17 mouse cellular contexts compared by ENCODE assay signal in the genomic region with DNA sequence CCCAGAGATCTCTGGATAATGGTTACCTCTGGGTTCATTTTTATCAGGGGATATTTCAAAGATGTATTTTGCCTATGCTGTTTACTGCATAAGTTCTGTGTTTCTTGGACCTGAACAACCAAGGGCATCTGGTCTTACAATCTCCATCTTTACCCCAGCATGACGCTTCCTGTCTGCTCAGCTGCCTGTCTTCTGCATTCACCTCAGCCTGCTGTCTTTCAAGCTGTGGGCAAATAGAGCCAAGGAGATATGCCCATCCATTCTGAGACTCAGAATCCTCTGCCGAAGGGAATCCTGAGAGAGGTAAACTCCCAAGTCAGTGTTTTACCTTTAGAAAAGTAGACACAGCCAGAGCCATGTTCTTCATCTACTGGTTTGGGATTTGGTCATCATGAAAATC.
"Had no signal": no experiment of that assay in that cellular context is flagged by ENCODE, and none has a peak within 500 bp of the region (broad histone marks: within the 10 kb centered on the region; RNA-seq: fewer than 3 reads in every experiment).

No protein-coding gene starts in this region.

- DNase-seq: left cerebral cortex, postnatal 4 days; liver; liver, embryonic 13.5 days; liver, postnatal 0 days; lung, adult 18-20 months; lung, adult 2 months; lung, embryonic 14.5 days; lung, postnatal 10 days; lung, postnatal 14 days; lung, postnatal 36 days; lung, postnatal 4 days; midbrain, embryonic 14.5 days had no signal

- ATAC-seq: liver, embryonic 12.5 days; liver, postnatal 0 days; lung, postnatal 0 days; midbrain, embryonic 13.5 days; midbrain, embryonic 15.5 days; midbrain, embryonic 16.5 days had no signal
